Comparison of ENCODE assay signal across 8 mouse cellular contexts in the genomic region with DNA sequence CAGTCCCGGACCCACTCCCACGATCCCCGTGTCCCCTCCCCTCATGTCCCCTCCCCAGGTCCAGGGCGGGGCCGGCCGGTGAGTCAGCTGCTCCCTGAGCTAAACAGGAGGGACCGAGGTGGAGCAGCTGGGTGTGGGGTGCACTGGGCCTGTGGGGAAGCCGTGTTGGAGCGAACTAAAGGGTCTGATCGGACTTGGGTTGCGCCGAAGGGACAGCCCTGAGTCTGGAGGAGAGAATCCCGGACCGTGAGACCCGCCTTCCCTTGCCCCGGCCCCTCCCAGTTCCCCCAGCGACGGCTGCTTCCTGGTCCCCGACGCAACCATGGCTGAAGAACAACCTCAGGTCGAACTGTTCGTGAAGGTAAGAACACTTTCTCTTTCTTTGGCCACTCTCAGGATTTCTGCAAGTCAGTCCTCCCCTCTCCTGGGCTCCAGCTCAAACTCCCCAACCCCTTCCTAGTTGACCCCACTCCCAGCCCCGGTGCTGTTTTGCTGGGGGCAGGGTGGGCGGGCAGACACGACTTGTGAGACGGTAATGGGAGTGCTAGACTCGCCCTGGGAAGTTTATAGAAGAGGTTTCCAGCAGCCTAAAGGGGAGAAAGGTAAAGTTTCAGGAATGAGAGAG. TPM values are rescaled to one million over a fixed set of nuclear protein-coding genes. Genes with fewer than 3 reads are reported as not detected.
DNase-seq lines count a peak whose midpoint lies in the region; ATAC-seq and TF ChIP-seq lines count a peak whose summit lies in the region.

No protein-coding gene starts in this region.

- H3K27ac ChIP-seq in ES-Bruce4 (ENCODE audit: insufficient read depth, low read length), result peak overlapping the region; percentile 70
- peak overlapping the region; percentile 90 for H3K27ac ChIP-seq in forebrain, embryonic 13.5 days
- peak overlapping the region; percentile 98 for H3K27ac ChIP-seq in limb, embryonic 13.5 days
- H3K27ac ChIP-seq in midbrain, embryonic 14.5 days (replicated peaks; ENCODE audit: low read depth, low read length), result peak overlapping the region; percentile 71
- H3K27ac ChIP-seq in stomach, embryonic 14.5 days (ENCODE audit: low read length), result peak overlapping the region; percentile 100

- intact Hi-C loops in left cerebral cortex, postnatal 14 days (cut with DNase I), result no loop called here

- ATAC-seq in forebrain, embryonic 13.5 days, result no peak
- peak; percentile 5; the same call in 1 of the 2 replicates for ATAC-seq in limb, embryonic 13.5 days (ENCODE audit: low FRiP score, low read depth)
- ATAC-seq in midbrain, embryonic 14.5 days (ENCODE audit: low FRiP score, low TSS enrichment), result no peak
- ATAC-seq in stomach, embryonic 14.5 days (ENCODE audit: insufficient number of reproducible peaks, insufficient read depth, low FRiP score, low read depth), result peak; percentile 34; the same call in 1 of the 2 replicates

- H3K36me3 ChIP-seq in ES-Bruce4 (ENCODE audit: control insufficient read depth, insufficient read depth, low read length, poor library complexity, severe bottlenecking), result peaks cover 18% of the 10 kb centered on the region
- H3K36me3 ChIP-seq in forebrain, embryonic 13.5 days (ENCODE audit: poor library complexity, severe bottlenecking), result peaks cover 26% of the 10 kb centered on the region
- peaks cover 31% of the 10 kb centered on the region for H3K36me3 ChIP-seq in limb, embryonic 13.5 days
- 0 out of 2 replicates have a peak, but pooled peaks cover 7% of the 10 kb centered on the region for H3K36me3 ChIP-seq in midbrain, embryonic 14.5 days (ENCODE audit: control insufficient read depth, insufficient read depth, low read length)
- H3K36me3 ChIP-seq in stomach, embryonic 14.5 days (ENCODE audit: control insufficient read depth, insufficient read depth, low read length), result peaks cover 29% of the 10 kb centered on the region

- H3K4me1 ChIP-seq in ES-Bruce4 (ENCODE audit: control insufficient read depth, insufficient read depth, low read length), result peaks cover 9% of the 10 kb centered on the region
- peaks cover 56% of the 10 kb centered on the region for H3K4me1 ChIP-seq in forebrain, embryonic 13.5 days
- peaks cover 49% of the 10 kb centered on the region for H3K4me1 ChIP-seq in limb, embryonic 13.5 days
- H3K4me1 ChIP-seq in midbrain, embryonic 14.5 days (ENCODE audit: control insufficient read depth, insufficient read depth, low read length), result peaks cover 36% of the 10 kb centered on the region
- H3K4me1 ChIP-seq in stomach, embryonic 14.5 days (ENCODE audit: control insufficient read depth, insufficient read depth, low read length), result peaks cover 44% of the 10 kb centered on the region

- peak overlapping the region; percentile 94 for H3K9ac ChIP-seq in ES-Bruce4 (ENCODE audit: low read depth, poor library complexity, severe bottlenecking)
- peak overlapping the region; percentile 80 for H3K9ac ChIP-seq in forebrain, embryonic 13.5 days
- peak overlapping the region; percentile 86 for H3K9ac ChIP-seq in limb, embryonic 13.5 days
- peak overlapping the region; percentile 51 for H3K9ac ChIP-seq in midbrain, embryonic 14.5 days (replicated peaks; ENCODE audit: low read length)
- H3K9ac ChIP-seq in stomach, embryonic 14.5 days (replicated peaks; ENCODE audit: low read depth, low read length), result peak overlapping the region; percentile 82

- H3K9me3 ChIP-seq in ES-Bruce4 (replicated peaks; ENCODE audit: control insufficient read depth, insufficient read depth, low read length, poor library complexity, severe bottlenecking), result no peaks in the 10 kb centered on the region
- no peaks in the 10 kb centered on the region for H3K9me3 ChIP-seq in forebrain, embryonic 13.5 days (replicated peaks)
- no peaks in the 10 kb centered on the region for H3K9me3 ChIP-seq in limb, embryonic 13.5 days
- H3K9me3 ChIP-seq in midbrain, embryonic 14.5 days (ENCODE audit: control insufficient read depth, low read length), result no peaks in the 10 kb centered on the region
- no peaks in the 10 kb centered on the region for H3K9me3 ChIP-seq in stomach, embryonic 14.5 days (ENCODE audit: control insufficient read depth, low read depth, low read length)

- TF ChIP-seq EP300 in ES-Bruce4 (IDR thresholded peaks at IDR 0.05; ENCODE audit: insufficient read depth, low read depth, low read length), result no peak

- peak; percentile 89 for DNase-seq in adrenal gland, postnatal 14 days
- peak; percentile 85 for DNase-seq in heart, postnatal 4 days
- peak; percentile 52 for DNase-seq in midbrain, embryonic 14.5 days
- no peak for DNase-seq in left cerebral cortex, postnatal 14 days (ENCODE audit: low spot score in 2 of 2)

- H3K4me2 ChIP-seq in forebrain, embryonic 13.5 days, result peak overlapping the region; percentile 72
- peak overlapping the region; percentile 90 for H3K4me2 ChIP-seq in limb, embryonic 13.5 days (replicated peaks)
- H3K4me2 ChIP-seq in midbrain, embryonic 14.5 days (ENCODE audit: low read length), result peak overlapping the region; percentile 59
- peak overlapping the region; percentile 90 for H3K4me2 ChIP-seq in stomach, embryonic 14.5 days (replicated peaks; ENCODE audit: low read depth, low read length)

- TF ChIP-seq CTCF in ES-Bruce4 (IDR thresholded peaks at IDR 0.05; ENCODE audit: low read depth, low read length), result no peak

- peak; percentile 49 for TF ChIP-seq POLR2A in ES-Bruce4 (IDR thresholded peaks at IDR 0.05; ENCODE audit: insufficient read depth, low read length)

- peak overlapping the region; percentile 90 for H3K4me3 ChIP-seq in ES-Bruce4 (ENCODE audit: low read depth, low read length)
- peak overlapping the region; percentile 48 for H3K4me3 ChIP-seq in forebrain, embryonic 13.5 days
- peak overlapping the region; percentile 68 for H3K4me3 ChIP-seq in limb, embryonic 13.5 days
- H3K4me3 ChIP-seq in midbrain, embryonic 14.5 days (replicated peaks; ENCODE audit: low read depth, low read length), result peak overlapping the region; percentile 32
- peak overlapping the region; percentile 78 for H3K4me3 ChIP-seq in stomach, embryonic 14.5 days (ENCODE audit: low read depth, low read length)

- H3K27me3 ChIP-seq in ES-Bruce4 (ENCODE audit: control insufficient read depth, insufficient read depth, low read length, poor library complexity, severe bottlenecking), result no peaks in the 10 kb centered on the region
- no peaks in the 10 kb centered on the region for H3K27me3 ChIP-seq in forebrain, embryonic 13.5 days
- no peaks in the 10 kb centered on the region for H3K27me3 ChIP-seq in limb, embryonic 13.5 days
- no peaks in the 10 kb centered on the region for H3K27me3 ChIP-seq in midbrain, embryonic 14.5 days (ENCODE audit: control insufficient read depth, insufficient read depth, low read length)
- no peaks in the 10 kb centered on the region for H3K27me3 ChIP-seq in stomach, embryonic 14.5 days (ENCODE audit: control insufficient read depth, insufficient read depth, low read length)

- WGBS in forebrain, embryonic 13.5 days, result 1% methylated on average over 27 of the region's 27 CpGs
- under 1% methylated on average over 27 of the region's 27 CpGs for WGBS in limb, embryonic 13.5 days
- WGBS in midbrain, embryonic 14.5 days, result 1% methylated on average over 27 of the region's 27 CpGs
- WGBS in stomach, embryonic 14.5 days, result under 1% methylated on average over 25 of the region's 27 CpGs

RNA-seq across cellular contexts. Expression of a gene that starts 0.5 kb away (rescaled TPM):
- polyA plus RNA-seq in ES-Bruce4 (2011; ENCODE audit: insufficient read depth, insufficient read length, low read depth, missing spikeins), result 173 and 182 TPM in 2 replicates
- total RNA-seq in adrenal gland, postnatal 14 days (2021), result 83.0 and 109 TPM in 2 replicates
- 141 and 147 TPM in 2 replicates for polyA plus RNA-seq in forebrain, embryonic 13.5 days (2015; fragmentation: Nextera tagmentation; extraction: Ambion mirVana)
- total RNA-seq in heart, postnatal 4 days (2021), result 100 to 1,000 TPM; 166 to 167 TPM
- 247 and 266 TPM in 2 replicates for polyA plus RNA-seq in limb, embryonic 13.5 days (2015; fragmentation: Nextera tagmentation; extraction: Ambion mirVana)
- polyA plus RNA-seq in midbrain, embryonic 14.5 days (2014; fragmentation: Nextera tagmentation; extraction: Ambion mirVana), result 17.7 and 22.8 TPM in 2 replicates
- polyA plus RNA-seq in stomach, embryonic 14.5 days (2014; fragmentation: Nextera tagmentation; extraction: Ambion mirVana), result 83.0 and 88.5 TPM in 2 replicates
- total RNA-seq in left cerebral cortex, postnatal 14 days (2021), result 10 to 100 TPM; 10.1 to 13.8 TPM

RNA-seq across cellular contexts. Expression of a gene that starts 3.7 kb away (rescaled TPM):
- 6.7 and 7.4 TPM in 2 replicates for polyA plus RNA-seq in ES-Bruce4 (2011; ENCODE audit: insufficient read depth, insufficient read length, low read depth, missing spikeins)
- 1.8 and 3.6 TPM in 2 replicates for total RNA-seq in adrenal gland, postnatal 14 days (2021)
- 4.5 and 5.9 TPM in 2 replicates for polyA plus RNA-seq in forebrain, embryonic 13.5 days (2015; fragmentation: Nextera tagmentation; extraction: Ambion mirVana)
- 1 to 10 TPM; 4.0 to 6.5 TPM for total RNA-seq in heart, postnatal 4 days (2021)
- 2.6 and 4.6 TPM in 2 replicates for polyA plus RNA-seq in limb, embryonic 13.5 days (2015; fragmentation: Nextera tagmentation; extraction: Ambion mirVana)
- polyA plus RNA-seq in midbrain, embryonic 14.5 days (2014; fragmentation: Nextera tagmentation; extraction: Ambion mirVana), result 2.1 and 2.8 TPM in 2 replicates
- polyA plus RNA-seq in stomach, embryonic 14.5 days (2014; fragmentation: Nextera tagmentation; extraction: Ambion mirVana), result 3.6 and 3.8 TPM in 2 replicates
- under 1 TPM; 0.59 to 0.75 TPM for total RNA-seq in left cerebral cortex, postnatal 14 days (2021)

RNA-seq across cellular contexts. Expression of a gene that starts 8.6 kb away (rescaled TPM):
- polyA plus RNA-seq in ES-Bruce4 (2011; ENCODE audit: insufficient read depth, insufficient read length, low read depth, missing spikeins), result 92.5 and 101 TPM in 2 replicates
- total RNA-seq in adrenal gland, postnatal 14 days (2021), result 24.2 and 30.6 TPM in 2 replicates
- polyA plus RNA-seq in forebrain, embryonic 13.5 days (2015; fragmentation: Nextera tagmentation; extraction: Ambion mirVana), result 543 and 566 TPM in 2 replicates
- 100 to 1,000 TPM; 104 to 106 TPM for total RNA-seq in heart, postnatal 4 days (2021)
- 423 and 428 TPM in 2 replicates for polyA plus RNA-seq in limb, embryonic 13.5 days (2015; fragmentation: Nextera tagmentation; extraction: Ambion mirVana)
- polyA plus RNA-seq in midbrain, embryonic 14.5 days (2014; fragmentation: Nextera tagmentation; extraction: Ambion mirVana), result 375 and 392 TPM in 2 replicates
- polyA plus RNA-seq in stomach, embryonic 14.5 days (2014; fragmentation: Nextera tagmentation; extraction: Ambion mirVana), result 292 and 322 TPM in 2 replicates
- total RNA-seq in left cerebral cortex, postnatal 14 days (2021), result 10 to 100 TPM; 16.9 to 19.4 TPM

RNA-seq across cellular contexts. Expression of a gene that starts 14.9 kb away (rescaled TPM):
- 3.7 and 4.0 TPM in 2 replicates for polyA plus RNA-seq in ES-Bruce4 (2011; ENCODE audit: insufficient read depth, insufficient read length, low read depth, missing spikeins)
- not detected in 2 replicates for total RNA-seq in adrenal gland, postnatal 14 days (2021)
- not detected in 2 replicates for polyA plus RNA-seq in forebrain, embryonic 13.5 days (2015; fragmentation: Nextera tagmentation; extraction: Ambion mirVana)
- not detected for total RNA-seq in heart, postnatal 4 days (2021)
- 0.15 TPM in 1 of 2 replicates, not detected in the other for polyA plus RNA-seq in limb, embryonic 13.5 days (2015; fragmentation: Nextera tagmentation; extraction: Ambion mirVana)
- polyA plus RNA-seq in midbrain, embryonic 14.5 days (2014; fragmentation: Nextera tagmentation; extraction: Ambion mirVana), result not detected in 2 replicates
- 0.30 and 0.63 TPM in 2 replicates for polyA plus RNA-seq in stomach, embryonic 14.5 days (2014; fragmentation: Nextera tagmentation; extraction: Ambion mirVana)
- not detected for total RNA-seq in left cerebral cortex, postnatal 14 days (2021)

RNA-seq across cellular contexts. Expression of a gene that starts 15.7 kb away (rescaled TPM):
- polyA plus RNA-seq in ES-Bruce4 (2011; ENCODE audit: insufficient read depth, insufficient read length, low read depth, missing spikeins), result 2.8 and 3.3 TPM in 2 replicates
- total RNA-seq in adrenal gland, postnatal 14 days (2021), result 0.26 and 0.71 TPM in 2 replicates
- 0.29 and 0.56 TPM in 2 replicates for polyA plus RNA-seq in forebrain, embryonic 13.5 days (2015; fragmentation: Nextera tagmentation; extraction: Ambion mirVana)
- total RNA-seq in heart, postnatal 4 days (2021), result under 1 TPM in 1 of 2 experiments, not detected in 1; 0.47 TPM
- 0.29 and 0.71 TPM in 2 replicates for polyA plus RNA-seq in limb, embryonic 13.5 days (2015; fragmentation: Nextera tagmentation; extraction: Ambion mirVana)
- polyA plus RNA-seq in midbrain, embryonic 14.5 days (2014; fragmentation: Nextera tagmentation; extraction: Ambion mirVana), result 0.11 and 0.21 TPM in 2 replicates
- 0.97 and 1.3 TPM in 2 replicates for polyA plus RNA-seq in stomach, embryonic 14.5 days (2014; fragmentation: Nextera tagmentation; extraction: Ambion mirVana)
- total RNA-seq in left cerebral cortex, postnatal 14 days (2021), result not detected

Comparison
In these comparisons a context has a peak if more than half of its experiments do, and no peak if none do; other contexts are left out.
1. H3K4me3 ChIP-seq: peak in every context shown above with its lines; median percentile 90 in ES-Bruce4; 78 in stomach, embryonic 14.5 days; 68 in limb, embryonic 13.5 days; 48 in forebrain, embryonic 13.5 days; 32 in midbrain, embryonic 14.5 days.
2. DNase-seq: peak in adrenal gland, postnatal 14 days (single experiment), heart, postnatal 4 days (single experiment) and midbrain, embryonic 14.5 days (single experiment); none in left cerebral cortex, postnatal 14 days (0 of 2).
3. ATAC-seq: peak in limb, embryonic 13.5 days (single experiment) and stomach, embryonic 14.5 days (single experiment); none in forebrain, embryonic 13.5 days (single experiment) and midbrain, embryonic 14.5 days (single experiment).
4. Peak in every context shown above with its lines, with median percentiles within 50 percentile points of each other: H3K27ac ChIP-seq, H3K9ac ChIP-seq and H3K4me2 ChIP-seq.